Mouse (Mus musculus) ES-Bruce4 (cell line): ENCODE measurements around the gene Plekhh2. TPM values are rescaled to one million over a fixed set of nuclear protein-coding genes. Genes with fewer than 3 reads are reported as not detected.

Source experiments
- H3K27ac ChIP-seq: 2 replicates; pipeline ENCODE4 v1.5.1; 2012; ENCODE audit warnings: low read length, inconsistent platforms; ENCODE audit not compliant: insufficient read depth
- H3K27me3 ChIP-seq: 2 replicates; pipeline ENCODE4 v1.6.1; 2012; ENCODE audit warnings: mild to moderate bottlenecking, low read length, inconsistent platforms; ENCODE audit not compliant: control insufficient read depth, poor library complexity, insufficient read depth, severe bottlenecking
- H3K36me3 ChIP-seq: 2 replicates; pipeline ENCODE4 v1.6.1; 2012; ENCODE audit warnings: inconsistent platforms, mild to moderate bottlenecking, low read length, moderate library complexity; ENCODE audit not compliant: control insufficient read depth, poor library complexity, insufficient read depth, severe bottlenecking
- H3K4me1 ChIP-seq: one replicate; pipeline ENCODE4 v1.8.1; 2011; ENCODE audit warnings: low read length; ENCODE audit not compliant: control insufficient read depth, insufficient read depth
- H3K4me3 ChIP-seq: 2 replicates; pipeline ENCODE4 v1.5.1; 2011; ENCODE audit warnings: low read depth, mild to moderate bottlenecking, low read length
- H3K9ac ChIP-seq: 2 replicates; pipeline ENCODE4 v1.6.1; 2012; ENCODE audit warnings: low read depth, mild to moderate bottlenecking, inconsistent platforms; ENCODE audit not compliant: poor library complexity, severe bottlenecking
- H3K9me3 ChIP-seq: replicated peaks from 2 replicates; pipeline ENCODE4 v1.6.1; 2012; ENCODE audit warnings: mild to moderate bottlenecking, low read length, inconsistent platforms; ENCODE audit not compliant: control insufficient read depth, poor library complexity, insufficient read depth, severe bottlenecking
- CTCF ChIP-seq: IDR thresholded peaks from one replicate; pipeline ENCODE4 v1.8.1; 2011; ENCODE audit warnings: low read depth, low read length
- EP300 ChIP-seq: IDR thresholded peaks from 2 replicates; pipeline ENCODE4 v1.6.1; 2011; ENCODE audit warnings: low read depth, low read length; ENCODE audit not compliant: insufficient read depth
- POLR2A ChIP-seq: IDR thresholded peaks from one replicate; pipeline ENCODE4 v1.8.1; 2011; ENCODE audit warnings: low read length; ENCODE audit not compliant: insufficient read depth
- polyA plus RNA-seq: library from polyadenylated mRNA; stranded (reverse); fragments of >200 nt; gene quantifications from 2 replicates; pipeline ENCODE4 v1.2.4, GENCODE M21; 2011; ENCODE audit warnings: low read depth; ENCODE audit not compliant: missing spikeins, insufficient read depth, insufficient read length

Plekhh2 gene
- polyA plus RNA-seq, 1 experiment, result 10.5 TPM

GRCm38 (mm10) chr17:84581740-84582414 lies 70.2 kb downstream of the Plekhh2 start:
- Histone ChIP-seq H3K4me1 (no peaks in the 10 kb centered on the region), H3K27ac (no peak overlapping the region), H3K9ac (no peak overlapping the region), H3K9me3 (no peaks in the 10 kb centered on the region), H3K4me3 (no peak overlapping the region), H3K36me3 (no peaks in the 10 kb centered on the region), H3K27me3 (no peaks in the 10 kb centered on the region)
- TF ChIP-seq EP300 (no peak), CTCF (no peak), POLR2A (no peak)

GRCm38 (mm10) chr17:84584107-84584506 lies 72.4 kb downstream of the Plekhh2 start:
- Histone ChIP-seq H3K4me1 (no peaks in the 10 kb centered on the region), H3K27me3 (no peaks in the 10 kb centered on the region), H3K9ac (no peak overlapping the region), H3K27ac (no peak overlapping the region), H3K36me3 (no peaks in the 10 kb centered on the region), H3K4me3 (no peak overlapping the region), H3K9me3 (no peaks in the 10 kb centered on the region)
- no peak for TF ChIP-seq CTCF
- TF ChIP-seq EP300, result no peak
- TF ChIP-seq POLR2A, result no peak

- no peaks in the 10 kb centered on the region for H3K4me1 ChIP-seq
- no peaks in the 10 kb centered on the region for H3K9me3 ChIP-seq
- H3K9ac ChIP-seq, result no peak overlapping the region
- no peak for TF ChIP-seq EP300
- TF ChIP-seq POLR2A, result no peak
- TF ChIP-seq CTCF, result no peak
- no peaks in the 10 kb centered on the region for H3K27me3 ChIP-seq
- H3K36me3 ChIP-seq, result no peaks in the 10 kb centered on the region
- H3K4me3 ChIP-seq, result no peak overlapping the region
- H3K27ac ChIP-seq, result no peak overlapping the region
These were observed 73.4 kb downstream of the Plekhh2 start for GRCm38 (mm10) chr17:84585104-84585503.

- no peak for TF ChIP-seq POLR2A
- no peak for TF ChIP-seq CTCF
- no peak for TF ChIP-seq EP300
- H3K4me1 ChIP-seq, result no peaks in the 10 kb centered on the region
These were observed 78.4 kb downstream of the Plekhh2 start for GRCm38 (mm10) chr17:84590065-84590464.

GRCm38 (mm10) chr17:84591431-84592150 lies 79.9 kb downstream of the Plekhh2 start:
- Histone ChIP-seq H3K4me1 (no peaks in the 10 kb centered on the region), H3K9me3 (no peaks in the 10 kb centered on the region), H3K4me3 (no peak overlapping the region), H3K9ac (no peak overlapping the region), H3K27ac (no peak overlapping the region), H3K27me3 (no peaks in the 10 kb centered on the region), H3K36me3 (no peaks in the 10 kb centered on the region)
- TF ChIP-seq POLR2A, result no peak
- TF ChIP-seq CTCF, result no peak
- no peak for TF ChIP-seq EP300

More at GRCm38 (mm10) chr17:84590065-84590464, 78.4 kb downstream of the Plekhh2 start:
- Histone ChIP-seq H3K27me3 (no peaks in the 10 kb centered on the region), H3K36me3 (no peaks in the 10 kb centered on the region), H3K9ac (no peak overlapping the region), H3K9me3 (no peaks in the 10 kb centered on the region), H3K27ac (no peak overlapping the region), H3K4me3 (no peak overlapping the region)

GRCm38 (mm10) chr17:84596015-84596441 lies 84.3 kb downstream of the Plekhh2 start:
- H3K27ac ChIP-seq, result no peak overlapping the region
- TF ChIP-seq EP300 (no peak), CTCF (no peak), POLR2A (no peak)
- H3K9ac ChIP-seq, result no peak overlapping the region
- H3K27me3 ChIP-seq, result no peaks in the 10 kb centered on the region
- peaks cover 3% of the 10 kb centered on the region for H3K4me1 ChIP-seq
- H3K36me3 ChIP-seq, result no peaks in the 10 kb centered on the region
- no peaks in the 10 kb centered on the region for H3K9me3 ChIP-seq
- no peak overlapping the region for H3K4me3 ChIP-seq
